Mouse (Mus musculus) intestine, postnatal 0 days (tissue): ENCODE data around the gene Pigx. TPM values are rescaled to one million over a fixed set of nuclear protein-coding genes. Genes with fewer than 3 reads are reported as not detected.
A peak's percentile ranks its signal among the peaks of the same experiment; 100 is the strongest.

Experiments used
- ATAC-seq: fragments of 200-750 bp; cut with Nextera tagmentation; 2 replicates; pipeline ENCODE4 v1.8.0; 2017; ENCODE audit warnings: mild to moderate bottlenecking, moderate TSS enrichment, moderate library complexity
- H3K27ac ChIP-seq: fragments of 300-500 bp; sonication (generic); 2 replicates; pipeline ENCODE4 v1.5.1; 2014; ENCODE audit warnings: mild to moderate bottlenecking, low read depth, low read length, moderate library complexity
- H3K27me3 ChIP-seq: fragments of 300-500 bp; sonication (generic); replicated peaks from 2 replicates; pipeline ENCODE4 v1.6.1; 2014; ENCODE audit warnings: low read length, mixed read lengths; ENCODE audit not compliant: control insufficient read depth, insufficient read depth
- H3K36me3 ChIP-seq: fragments of 300-500 bp; sonication (generic); 2 replicates; pipeline ENCODE4 v1.6.1; 2014; ENCODE audit warnings: mild to moderate bottlenecking, moderate library complexity; ENCODE audit not compliant: control insufficient read depth, insufficient read depth
- H3K4me1 ChIP-seq: fragments of 300-500 bp; sonication (generic); replicated peaks from 2 replicates; pipeline ENCODE4 v1.6.1; 2014; ENCODE audit warnings: antibody characterized with exemption, low read length, mixed read lengths; ENCODE audit not compliant: control insufficient read depth, insufficient read depth
- H3K4me2 ChIP-seq: fragments of 300-500 bp; sonication (generic); replicated peaks from 2 replicates; pipeline ENCODE4 v1.6.1; 2014; ENCODE audit warnings: low read depth, mild to moderate bottlenecking, moderate library complexity
- H3K4me3 ChIP-seq: fragments of 300-500 bp; sonication (generic); 2 replicates; pipeline ENCODE4 v1.5.1; 2014; ENCODE audit warnings: low read depth, low read length
- H3K9ac ChIP-seq: fragments of 300-500 bp; sonication (generic); 2 replicates; pipeline ENCODE4 v1.6.1; 2014; ENCODE audit warnings: mild to moderate bottlenecking, low read depth, low read length
- H3K9me3 ChIP-seq: fragments of 300-500 bp; sonication (generic); 2 replicates; pipeline ENCODE4 v1.6.1; 2016; ENCODE audit warnings: mixed run types; ENCODE audit not compliant: control insufficient read depth
- CTCF ChIP-seq: sonication (generic); IDR thresholded peaks from 2 replicates; pipeline ENCODE4 v1.5.1; 2016; ENCODE audit warnings: low read depth, mild to moderate bottlenecking, control low read depth, antibody characterized with exemption, moderate library complexity
- WGBS: fragments of 180-500 bp; shearing (Covaris S2); extraction: QIAGEN DNeasy Blood & Tissue Kit; methylation state at CpG from one replicate; pipeline ENCODE4 v1.1.7; 2014; 5-methylcytosine and 5-hydroxymethylcytosine counted together
- polyA plus RNA-seq: library from polyadenylated mRNA; unstranded; fragments of >200 nt; fragmentation: Nextera tagmentation; extraction: Ambion mirVana; gene quantifications from 2 replicates; pipeline ENCODE4 v1.2.1, GENCODE M21; 2015

Pigx gene
- 68.1 and 71.6 TPM in 2 replicates for polyA plus RNA-seq

DNA sequence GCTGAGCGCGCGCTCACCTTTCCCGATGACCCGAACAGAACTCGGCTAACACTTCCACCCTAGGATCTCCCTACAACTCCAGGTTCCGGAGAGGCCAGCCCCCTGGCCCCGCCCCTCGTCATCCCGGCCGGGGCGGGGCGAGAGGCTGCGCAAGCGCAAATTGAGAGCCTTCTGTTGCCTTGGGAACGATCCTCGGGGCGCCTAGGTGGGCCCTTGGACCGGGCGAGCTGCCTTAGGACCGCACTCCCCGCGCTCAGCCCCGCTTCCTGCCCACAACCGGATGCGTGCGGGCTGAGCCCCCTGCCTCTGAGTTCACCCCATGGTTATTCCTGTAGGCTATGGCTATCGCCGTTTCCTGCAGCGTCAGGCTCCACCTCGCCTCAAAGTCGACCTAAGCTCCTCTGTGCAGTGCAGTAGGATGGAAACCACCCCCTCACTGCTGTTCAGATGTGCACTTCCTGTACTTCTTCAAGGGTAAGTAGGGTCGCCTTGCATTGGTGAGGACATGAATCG is at the start of gene Pigx, which contains the start of gene Cep19:
TSS of gene Pigx (minus strand) at position 103 of the 513 bp plus-strand sequence.
TSS of gene Cep19 (plus strand) at position 163 of the 513 bp plus-strand sequence.
- peak within 1 kb of the TSS; percentile 78 for H3K4me3 ChIP-seq
- H3K27me3 ChIP-seq = no peaks in the 10 kb centered on the region
- H3K9ac ChIP-seq = peak within 1 kb of the TSS; percentile 75
- H3K9me3 ChIP-seq = no peaks in the 10 kb centered on the region
- peak within 1 kb of the TSS; percentile 73 for H3K27ac ChIP-seq
- ATAC-seq = peak; percentile 90
- H3K4me1 ChIP-seq = no peaks in the 10 kb centered on the region
- peaks cover 11% of the 10 kb centered on the region for H3K36me3 ChIP-seq
- 0% methylated on average over 34 of the region's 34 CpGs for WGBS
- TF ChIP-seq CTCF = no peak
- peak within 1 kb of the TSS; percentile 90 for H3K4me2 ChIP-seq

DNA sequence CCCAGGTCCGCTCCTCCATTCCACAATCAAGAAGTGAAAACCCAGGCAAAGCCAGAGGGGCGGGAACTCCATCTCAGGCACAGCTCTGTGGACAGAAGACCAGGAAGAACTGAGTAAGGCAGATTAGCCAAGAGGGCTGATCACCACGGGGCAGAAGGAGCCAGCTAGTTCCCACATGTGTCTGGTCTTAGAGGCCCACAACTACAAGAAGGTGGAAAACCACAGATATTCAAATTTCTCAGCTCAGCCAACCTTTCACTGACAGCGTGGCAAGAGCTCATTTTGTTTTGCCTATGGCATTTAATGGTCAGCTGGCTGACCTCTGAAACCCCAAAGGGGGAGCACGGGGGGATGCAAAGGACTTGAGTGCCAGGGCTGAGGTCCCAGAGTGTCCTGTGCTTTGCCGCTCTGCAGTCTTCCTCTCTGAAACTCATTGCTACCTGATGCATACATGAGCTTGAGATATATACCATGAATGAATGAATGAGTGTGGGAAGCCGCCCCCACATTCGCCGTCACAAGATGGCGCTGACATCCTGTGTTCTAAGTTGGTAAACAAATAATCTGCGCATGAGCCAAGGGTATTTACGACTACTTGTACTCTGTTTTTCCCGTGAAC is 48.2 kb upstream of the Pigx start:
- peak; percentile 21; the same call in 1 of the 2 replicates for TF ChIP-seq CTCF
- H3K9me3 ChIP-seq = no peaks in the 10 kb centered on the region
- H3K27ac ChIP-seq = no peak overlapping the region
- WGBS = 58% methylated on average over 10 of the region's 13 CpGs
- H3K4me1 ChIP-seq = no peaks in the 10 kb centered on the region
- H3K4me2 ChIP-seq = peak overlapping the region; percentile 47
- no peaks in the 10 kb centered on the region for H3K27me3 ChIP-seq
- H3K4me3 ChIP-seq = no peak overlapping the region
- 0 out of 2 replicates have a peak, but pooled peaks cover 6% of the 10 kb centered on the region for H3K36me3 ChIP-seq
- no peak overlapping the region for H3K9ac ChIP-seq
- ATAC-seq = peak; percentile 54; the same call in 1 of the 2 replicates

DNA sequence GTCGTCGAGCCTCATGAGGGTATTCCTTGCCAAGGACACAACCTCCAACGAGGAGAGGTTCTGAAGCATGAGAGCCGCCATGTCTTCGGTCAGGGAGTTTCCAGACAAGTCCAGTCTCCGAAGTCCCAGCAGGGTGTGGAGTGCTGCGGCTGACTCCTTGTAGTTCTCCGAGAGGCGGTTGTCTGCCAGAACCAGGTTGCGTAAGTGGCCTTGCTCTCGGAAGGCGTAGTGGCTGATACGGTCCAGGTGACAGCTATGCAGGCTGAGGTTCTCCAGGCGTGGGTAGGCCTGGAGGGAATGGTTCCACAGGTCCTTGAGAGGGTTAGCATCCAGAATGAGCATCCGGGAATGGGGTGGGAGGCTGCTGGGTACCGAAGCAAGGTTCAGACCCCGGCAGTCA is 45.1 kb upstream of the Pigx start:
- H3K27me3 ChIP-seq = no peaks in the 10 kb centered on the region
- no peak overlapping the region for H3K27ac ChIP-seq
- H3K36me3 ChIP-seq = 0 out of 2 replicates have a peak, but pooled peaks cover 6% of the 10 kb centered on the region
- no peaks in the 10 kb centered on the region for H3K9me3 ChIP-seq
- H3K9ac ChIP-seq = no peak overlapping the region
- no peak for ATAC-seq
- H3K4me2 ChIP-seq = no peak overlapping the region
- WGBS = 89% methylated on average over 17 of the region's 17 CpGs
- no peak for TF ChIP-seq CTCF
- H3K4me3 ChIP-seq = no peak overlapping the region
- no peaks in the 10 kb centered on the region for H3K4me1 ChIP-seq

DNA sequence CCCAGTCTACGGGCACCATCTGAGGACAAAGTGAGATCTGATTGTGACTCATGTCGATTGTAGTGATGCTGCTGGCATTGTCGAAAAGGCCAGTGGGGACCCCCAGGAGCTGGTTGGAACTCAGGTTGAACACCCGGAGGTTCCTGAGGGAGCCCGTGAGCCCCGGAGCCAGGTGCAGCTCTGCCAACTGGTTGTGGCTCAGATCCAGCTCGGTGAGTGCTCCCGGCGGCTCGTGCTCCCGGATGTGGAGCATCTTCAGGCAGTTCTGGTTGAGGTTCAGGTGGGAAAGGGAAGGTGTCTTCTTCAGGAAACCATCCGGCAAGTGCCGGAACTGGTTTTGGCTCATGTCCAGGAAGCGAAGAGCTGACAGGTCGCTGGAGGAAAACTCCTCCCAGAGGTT is 44.2 kb upstream of the Pigx start:
- WGBS = 93% methylated on average over 15 of the region's 15 CpGs

DNA sequence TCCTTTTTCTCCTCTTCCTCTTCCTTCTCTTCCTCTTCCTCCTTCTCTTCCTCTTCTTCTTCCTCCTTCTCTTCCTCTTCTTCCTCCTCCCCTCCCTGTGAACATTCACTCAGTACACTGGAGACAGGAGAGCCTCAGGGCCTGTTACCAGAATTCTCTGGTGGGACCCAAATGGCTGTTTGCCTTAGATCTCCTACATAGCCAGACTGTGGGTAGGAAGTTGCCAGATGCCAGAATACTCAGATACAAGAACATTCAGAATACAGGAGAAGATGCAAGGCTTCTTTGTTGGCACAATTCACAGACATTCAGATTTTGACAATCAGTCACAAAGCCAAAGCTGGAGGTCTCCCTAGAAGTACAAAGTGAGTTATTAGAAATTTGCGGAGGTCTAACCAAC is 39.4 kb upstream of the Pigx start:
- no peaks in the 10 kb centered on the region for H3K4me1 ChIP-seq
- no peak for TF ChIP-seq CTCF
- H3K9me3 ChIP-seq = no peaks in the 10 kb centered on the region
- 86% methylated on average over 1 of the region's 1 CpGs for WGBS
- H3K4me2 ChIP-seq = no peak overlapping the region
- no peak for ATAC-seq
- H3K4me3 ChIP-seq = no peak overlapping the region
- H3K36me3 ChIP-seq = 0 out of 2 replicates have a peak, but pooled peaks cover 6% of the 10 kb centered on the region
- no peak overlapping the region for H3K27ac ChIP-seq
- H3K27me3 ChIP-seq = no peaks in the 10 kb centered on the region
- H3K9ac ChIP-seq = no peak overlapping the region

More for the DNA sequence above, 44.2 kb upstream of the Pigx start:
- H3K4me2 ChIP-seq = no peak overlapping the region
- no peaks in the 10 kb centered on the region for H3K27me3 ChIP-seq
- H3K9me3 ChIP-seq = no peaks in the 10 kb centered on the region
- no peak overlapping the region for H3K9ac ChIP-seq
- 0 out of 2 replicates have a peak, but pooled peaks cover 6% of the 10 kb centered on the region for H3K36me3 ChIP-seq
- no peak for TF ChIP-seq CTCF
- ATAC-seq = no peak
- no peaks in the 10 kb centered on the region for H3K4me1 ChIP-seq
- H3K27ac ChIP-seq = no peak overlapping the region
- no peak overlapping the region for H3K4me3 ChIP-seq

DNA sequence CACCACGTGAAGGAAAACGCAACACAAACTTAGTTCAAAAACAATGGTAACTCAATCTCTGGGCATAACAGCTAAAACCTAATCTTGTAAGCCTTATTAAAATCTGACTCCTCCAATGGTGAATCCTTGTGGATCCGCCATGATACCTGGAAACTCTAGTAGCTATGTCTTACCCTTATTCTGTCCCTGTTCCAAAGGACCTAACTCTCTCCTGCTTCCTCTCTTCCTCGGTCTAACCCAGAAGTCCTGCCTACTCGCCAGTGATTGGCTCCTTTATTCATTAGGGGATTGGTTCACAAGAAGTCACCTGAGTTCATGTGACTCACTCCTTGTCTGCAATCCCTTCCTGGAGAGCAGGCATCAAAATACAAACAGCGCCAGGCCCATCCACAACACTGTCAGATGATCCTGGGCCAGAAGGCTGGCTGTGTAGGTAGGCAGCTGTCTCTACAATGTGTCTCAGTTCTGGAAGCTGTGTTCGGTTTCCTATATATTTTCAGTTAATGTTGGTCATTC is 36.4 kb upstream of the Pigx start:
- Histone ChIP-seq H3K36me3 (no peaks in the 10 kb centered on the region), H3K4me3 (no peak overlapping the region), H3K4me2 (no peak overlapping the region), H3K9ac (no peak overlapping the region), H3K27me3 (no peaks in the 10 kb centered on the region), H3K4me1 (no peaks in the 10 kb centered on the region), H3K9me3 (no peaks in the 10 kb centered on the region), H3K27ac (no peak overlapping the region)
- no peak for ATAC-seq
- TF ChIP-seq CTCF = no peak
- WGBS = 80% methylated on average over 7 of the region's 7 CpGs
